Mouse (Mus musculus) myocyte (in vitro differentiated cells): ENCODE data around the gene Hhipl1.

Source experiments
- E2F4 ChIP-seq: IDR thresholded peaks from one replicate; pipeline ENCODE4 v1.6.1; 2011; ENCODE audit warnings: mild to moderate bottlenecking, control low read depth, moderate library complexity; ENCODE audit not compliant: insufficient read depth
- MYOG ChIP-seq, 3 experiments: IDR thresholded peaks; one replicate each; pipeline ENCODE4 v1.6.1; 2011; ENCODE audit warnings: control low read depth in 2 of 3, low read depth in 2 of 3, mild to moderate bottlenecking in 2 of 3; ENCODE audit not compliant: insufficient read length in 2 of 3, control insufficient read depth in 1 of 3, insufficient read depth in 1 of 3
- POLR2A ChIP-seq: IDR thresholded peaks from one replicate; pipeline ENCODE4 v1.6.1; 2011; ENCODE audit warnings: low read depth, mild to moderate bottlenecking, control low read depth, moderate library complexity; ENCODE audit not compliant: insufficient read length
- POLR2AphosphoS2 ChIP-seq: IDR thresholded peaks from one replicate; pipeline ENCODE4 v1.6.1; 2011; ENCODE audit warnings: low read depth, control low read depth; ENCODE audit not compliant: insufficient read length
- USF1 ChIP-seq: IDR thresholded peaks from one replicate; pipeline ENCODE4 v1.6.1; 2011; ENCODE audit warnings: low read depth, mild to moderate bottlenecking, control low read depth, moderate library complexity

DNA sequence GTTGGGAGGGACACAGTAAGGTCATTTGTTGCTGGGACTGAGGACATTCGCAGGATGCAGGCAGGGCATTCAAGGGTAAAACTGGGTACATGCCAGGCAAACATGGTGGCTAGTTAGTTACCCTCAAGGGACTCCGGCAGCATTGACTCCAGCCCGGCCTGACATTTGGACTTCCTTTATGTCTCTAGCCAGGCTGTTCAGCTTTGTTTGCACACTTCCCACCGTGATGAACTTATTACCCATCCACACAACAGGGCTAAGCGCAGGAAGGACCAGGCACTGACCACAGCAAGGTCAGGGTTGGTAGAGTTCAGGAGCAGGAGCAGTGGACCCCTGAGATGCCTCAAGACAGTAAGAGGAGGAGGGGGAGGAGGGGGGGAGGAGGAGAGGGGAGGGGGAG, 62.9 kb downstream of the Hhipl1 start:
- no peak for TF ChIP-seq POLR2A
- no peak for TF ChIP-seq E2F4
- no peak for TF ChIP-seq MYOG (IDR thresholded peaks at IDR 0.05; ENCODE audit: control insufficient read depth in 1 of 3, insufficient read depth in 1 of 3, insufficient read length in 2 of 3, low read depth in 2 of 3)
- TF ChIP-seq POLR2AphosphoS2, result no peak
- no peak for TF ChIP-seq USF1
